Mouse (Mus musculus): ENCODE measurements around the gene Galnt16.

- TF ChIP-seq MAFK (IDR thresholded peaks at IDR 0.05; ENCODE audit: insufficient read depth, low read depth, low read length), result no peak
- TF ChIP-seq HCFC1 (IDR thresholded peaks at IDR 0.05; ENCODE audit: borderline replicate concordance, insufficient read depth, low read length), result no peak
- no peak for TF ChIP-seq CHD2 (IDR thresholded peaks at IDR 0.05; ENCODE audit: low read depth, low read length)
Measured at GRCm38 (mm10) chr12:80507041-80507745, 10.9 kb upstream of the Galnt16 start.

All from ES-E14 (cell line).